Mouse (Mus musculus) CH12.LX (cell line): Measurements from ENCODE around the gene Eva1a. TPM values are rescaled to one million over a fixed set of nuclear protein-coding genes. Genes with fewer than 3 reads are reported as not detected.

ENCODE experiments used
- DNase-seq: peaks from one replicate; pipeline ENCODE4 v3.0.0-alpha.2; 2013; ENCODE audit errors: extremely low read depth
- H3K27ac ChIP-seq: 2 replicates; pipeline ENCODE4 v1.5.1; 2012; ENCODE audit warnings: low read depth, mild to moderate bottlenecking, control low read depth, moderate library complexity; ENCODE audit not compliant: insufficient read depth
- H3K27me3 ChIP-seq: replicated peaks from 2 replicates; pipeline ENCODE3; 2012; ENCODE audit warnings: inconsistent platforms
- H3K36me3 ChIP-seq, 2 experiments: replicated peaks in 1 of 2; 2 replicates each; pipeline versions ENCODE3 to v1.6.1; 2012; ENCODE audit warnings: inconsistent platforms in 1 of 2, low read length in 1 of 2, mild to moderate bottlenecking in 1 of 2, mixed read lengths in 1 of 2, moderate library complexity in 1 of 2; ENCODE audit not compliant: control insufficient read depth in 1 of 2, insufficient read depth in 1 of 2
- H3K4me1 ChIP-seq, 2 experiments: 2 replicates each; pipeline ENCODE4 v1.6.1; 2012; ENCODE audit warnings: inconsistent platforms in 1 of 2, moderate library complexity in 1 of 2; ENCODE audit not compliant: insufficient read depth in 2 of 2, control insufficient read depth in 1 of 2
- H3K4me2 ChIP-seq: 2 replicates; pipeline ENCODE4 v1.6.1; 2012; ENCODE audit warnings: low read depth, mild to moderate bottlenecking, control low read depth; ENCODE audit not compliant: poor library complexity, insufficient read depth, severe bottlenecking
- H3K4me3 ChIP-seq, 3 experiments: fragments of 150-350 bp in 1 of 3; sonication (generic) in 1 of 3; replicated peaks in 1 of 3; 2 replicates each; pipeline versions ENCODE3 to v1.5.1; 2011 to 2012; ENCODE audit warnings: low read depth in 2 of 3, low read length in 2 of 3, mild to moderate bottlenecking in 2 of 3, moderate library complexity in 2 of 3, control low read depth in 1 of 3, improper control_type of control experiment in 1 of 3, inconsistent platforms in 1 of 3, mixed read lengths in 1 of 3; ENCODE audit not compliant: poor library complexity in 1 of 3
- H3K79me2 ChIP-seq: replicated peaks from 2 replicates; pipeline ENCODE4 v1.6.1; 2012; ENCODE audit warnings: mild to moderate bottlenecking, moderate library complexity; ENCODE audit not compliant: control insufficient read depth, poor library complexity, insufficient read depth, severe bottlenecking; ENCODE audit errors: extremely low read depth
- H3K9ac ChIP-seq: 2 replicates; pipeline ENCODE4 v1.6.1; 2012; ENCODE audit warnings: low read depth, mild to moderate bottlenecking, control low read depth, moderate library complexity; ENCODE audit not compliant: insufficient read depth
- H3K9me3 ChIP-seq: replicated peaks from 2 replicates; pipeline ENCODE3; 2012; ENCODE audit warnings: low read length, inconsistent platforms, mixed read lengths
- BHLHE40 ChIP-seq: IDR thresholded peaks from 2 replicates; pipeline ENCODE4 v1.6.1; 2011; ENCODE audit warnings: mild to moderate bottlenecking, low read depth, low read length, improper control_type of control experiment
- CHD1 ChIP-seq: IDR thresholded peaks from 2 replicates; pipeline ENCODE4 v1.6.1; 2012; ENCODE audit warnings: low read depth, low read length, improper control_type of control experiment, inconsistent platforms
- CHD2 ChIP-seq: IDR thresholded peaks from 2 replicates; pipeline ENCODE4 v1.6.1; 2011; ENCODE audit warnings: low read length, improper control_type of control experiment
- CTCF ChIP-seq, 2 experiments: IDR thresholded peaks in 1 of 2; conservative IDR thresholded peaks in 1 of 2; 2 replicates each; pipeline ENCODE4 v1.5.1; 2011 to 2012; ENCODE audit warnings: low read depth in 2 of 2, low read length in 2 of 2, improper control_type of control experiment in 1 of 2, inconsistent platforms in 1 of 2, mild to moderate bottlenecking in 1 of 2, moderate library complexity in 1 of 2
- E2F4 ChIP-seq: IDR thresholded peaks from 2 replicates; pipeline ENCODE4 v1.6.1; 2011; ENCODE audit warnings: low read depth, low read length, improper control_type of control experiment; ENCODE audit not compliant: insufficient replicate concordance
- ELF1 ChIP-seq: IDR thresholded peaks from 2 replicates; pipeline ENCODE4 v1.6.1; 2014; ENCODE audit warnings: low read depth, mild to moderate bottlenecking, inconsistent platforms, low read length, improper control_type of control experiment
- EP300 ChIP-seq: IDR thresholded peaks from 2 replicates; pipeline ENCODE4 v1.6.1; 2011; ENCODE audit warnings: low read length, improper control_type of control experiment
- JUND ChIP-seq: conservative IDR thresholded peaks from 2 replicates; pipeline ENCODE4 v1.6.1; 2011; ENCODE audit warnings: low read depth, low read length, improper control_type of control experiment
- MYC ChIP-seq: IDR thresholded peaks from 2 replicates; pipeline ENCODE4 v1.6.1; 2011; ENCODE audit warnings: low read depth, mild to moderate bottlenecking, improper control_type of control experiment, low read length
- NELFE ChIP-seq: IDR thresholded peaks from 2 replicates; pipeline ENCODE4 v1.6.1; 2011; ENCODE audit warnings: low read depth, low read length, improper control_type of control experiment
- PAX5 ChIP-seq: IDR thresholded peaks from 2 replicates; pipeline ENCODE4 v1.6.1; 2012; ENCODE audit warnings: low read length, inconsistent platforms, mixed read lengths
- RAD21 ChIP-seq: IDR thresholded peaks from 2 replicates; pipeline ENCODE4 v1.6.1; 2011; ENCODE audit warnings: low read depth, mild to moderate bottlenecking, low read length, improper control_type of control experiment, moderate library complexity
- RCOR1 ChIP-seq: conservative IDR thresholded peaks from 2 replicates; pipeline ENCODE4 v1.6.1; 2012; ENCODE audit warnings: low read depth, mild to moderate bottlenecking, inconsistent platforms, low read length, improper control_type of control experiment
- UBTF ChIP-seq: IDR thresholded peaks from 2 replicates; pipeline ENCODE4 v1.6.1; 2012; ENCODE audit warnings: low read depth, mild to moderate bottlenecking, inconsistent platforms, low read length, improper control_type of control experiment, moderate library complexity
- USF2 ChIP-seq: conservative IDR thresholded peaks from 2 replicates; pipeline ENCODE4 v1.6.1; 2011; ENCODE audit warnings: low read depth, low read length, improper control_type of control experiment
- ZC3H11A ChIP-seq: IDR thresholded peaks from 2 replicates; pipeline ENCODE4 v1.6.1; 2012; ENCODE audit warnings: low read depth, mild to moderate bottlenecking, inconsistent platforms, low read length, improper control_type of control experiment
- ZNF384 ChIP-seq: IDR thresholded peaks from 2 replicates; pipeline ENCODE4 v1.6.1; 2012; ENCODE audit warnings: low read depth, low read length, improper control_type of control experiment, inconsistent platforms
- dilution Hi-C: fragments of 300-500 bp; cut with MboI; formaldehyde crosslinking; loops from 2 replicates; pipeline ENCODE4 v1.14.3; 2020; ENCODE audit warnings: low sequenced_read_pairs; ENCODE audit not compliant: extremely low pct_unique_long_range_greater_than_20kb, extremely low pct_ligation_motif_present
- in situ Hi-C: fragments of 300-500 bp; cut with MboI; formaldehyde crosslinking; loops from 3 replicates; pipeline ENCODE4 v1.14.3; 2019; ENCODE audit warnings: low sequenced_read_pairs, low pct_ligation_motif_present, low pct_unique_long_range_greater_than_20kb, mixed read lengths
- polyA plus RNA-seq: library from polyadenylated mRNA; unstranded; fragments of >175 nt; gene quantifications from 2 replicates; pipeline ENCODE4 v1.2.1, GENCODE M21; 2012; ENCODE audit warnings: low read depth; ENCODE audit not compliant: insufficient read length
- total RNA-seq, 2 experiments: library from RNA; depleted of rRNA; stranded (reverse); fragments of 300-350 nt in 1 of 2; fragments of >200 nt in 1 of 2; gene quantifications; 2 replicates each; pipeline ENCODE4 v1.2.3; 2012 to 2014

Gene Eva1a
- total and polyA plus RNA-seq, 3 experiments = not detected

GRCm38 (mm10) chr6:82085313-82085908 lies 44.6 kb downstream of the Eva1a start:
- no peaks in the 10 kb centered on the region for H3K27me3 ChIP-seq
- peaks cover 60% of the 10 kb centered on the region for H3K9me3 ChIP-seq
- no peak overlapping the region for H3K9ac ChIP-seq
- H3K4me2 ChIP-seq = no peak overlapping the region
- no peak overlapping the region for H3K4me3 ChIP-seq
- H3K79me2 ChIP-seq = no peaks in the 10 kb centered on the region
- DNase-seq = no peak
- TF ChIP-seq CHD2 (no peak), ELF1 (no peak), ZNF384 (no peak), NELFE (no peak), EP300 (no peak), JUND (no peak), RCOR1 (no peak), E2F4 (no peak)
- TF ChIP-seq, all 38 proteins: peak for 0
- H3K36me3 ChIP-seq = no peaks in the 10 kb centered on the region
- dilution Hi-C loops = no loop called here
- no peaks in the 10 kb centered on the region for H3K4me1 ChIP-seq
- in situ Hi-C loops = no loop called here
- H3K27ac ChIP-seq = no peak overlapping the region

GRCm38 (mm10) chr6:82088133-82088532 lies 47.3 kb downstream of the Eva1a start:
- in situ Hi-C loops = no loop called here
- Histone ChIP-seq H3K9me3 (peaks cover 67% of the 10 kb centered on the region), H3K27ac (no peak overlapping the region)
- DNase-seq = no peak
- TF ChIP-seq EP300 = no peak
- TF ChIP-seq UBTF = no peak
- TF ChIP-seq ZC3H11A = no peak
- TF ChIP-seq PAX5 = no peak
- TF ChIP-seq MYC = no peak
- TF ChIP-seq RAD21 = no peak
- TF ChIP-seq CHD1 = no peak
- TF ChIP-seq USF2 = no peak
- TF ChIP-seq CTCF (conservative IDR thresholded peaks at IDR 0.05 in 1 of 2, IDR thresholded peaks at IDR 0.05 in 1 of 2; ENCODE audit: low read depth in 2 of 2, low read length in 2 of 2) = no peak
- TF ChIP-seq RCOR1 = no peak
- TF ChIP-seq BHLHE40 = no peak
- no peak for TF ChIP-seq JUND
- TF ChIP-seq, all 38 proteins: peak for 0
- Histone ChIP-seq H3K9ac (no peak overlapping the region), H3K4me3 (no peak overlapping the region), H3K4me2 (no peak overlapping the region), H3K27me3 (no peaks in the 10 kb centered on the region), H3K79me2 (no peaks in the 10 kb centered on the region), H3K4me1 (no peaks in the 10 kb centered on the region), H3K36me3 (no peaks in the 10 kb centered on the region)
- dilution Hi-C loops = no loop called here
